Mouse (Mus musculus): Measurements from ENCODE around the gene Cpsf4. TPM values are rescaled to one million over a fixed set of nuclear protein-coding genes. Genes with fewer than 3 reads are reported as not detected.

The Cpsf4 gene
- polyA plus RNA-seq, 1 experiment = 46.9 TPM

GRCm38 (mm10) chr5:145152690-145153089, 14.3 kb upstream of the Cpsf4 start:
- WGBS = 77% methylated on average over 5 of the region's 5 CpGs
- no peak for TF ChIP-seq POLR2A (IDR thresholded peaks at IDR 0.05; ENCODE audit: borderline replicate concordance, control insufficient read depth, low read depth, low read length)
- no peak for TF ChIP-seq CTCF (IDR thresholded peaks at IDR 0.05; ENCODE audit: control insufficient read depth, insufficient read depth, low read length)
- Histone ChIP-seq H3K4me1 (ENCODE audit: control insufficient read depth, insufficient read depth, low read length) (no peaks in the 10 kb centered on the region), H3K27ac (ENCODE audit: control insufficient read depth, insufficient read depth, low read depth, low read length, poor library complexity) (no peak overlapping the region), H3K4me3 (replicated peaks; ENCODE audit: control insufficient read depth, low read depth, low read length) (no peak overlapping the region)

GRCm38 (mm10) chr5:145161361-145161760, 5.7 kb upstream of the Cpsf4 start:
- TF ChIP-seq CTCF (IDR thresholded peaks at IDR 0.05; ENCODE audit: control insufficient read depth, insufficient read depth, low read length) = no peak
- WGBS = 93% methylated on average over 14 of the region's 14 CpGs

GRCm38 (mm10) chr5:145164710-145165109, 2.3 kb upstream of the Cpsf4 start:
- Histone ChIP-seq H3K4me1 (ENCODE audit: control insufficient read depth, insufficient read depth, low read length) (peaks cover 2% of the 10 kb centered on the region; the same call in 1 of the 2 replicates), H3K4me3 (replicated peaks; ENCODE audit: control insufficient read depth, low read depth, low read length) (no peak overlapping the region), H3K27ac (ENCODE audit: control insufficient read depth, insufficient read depth, low read depth, low read length, poor library complexity) (no peak overlapping the region)
- TF ChIP-seq POLR2A (IDR thresholded peaks at IDR 0.05; ENCODE audit: borderline replicate concordance, control insufficient read depth, low read depth, low read length) = no peak
- no peak for TF ChIP-seq CTCF (IDR thresholded peaks at IDR 0.05; ENCODE audit: control insufficient read depth, insufficient read depth, low read length)
- WGBS = 82% methylated on average over 3 of the region's 3 CpGs

More at GRCm38 (mm10) chr5:145161361-145161760, 5.7 kb upstream of the Cpsf4 start:
- Histone ChIP-seq H3K27ac (ENCODE audit: control insufficient read depth, insufficient read depth, low read depth, low read length, poor library complexity) (no peak overlapping the region), H3K4me1 (ENCODE audit: control insufficient read depth, insufficient read depth, low read length) (no peaks in the 10 kb centered on the region), H3K4me3 (replicated peaks; ENCODE audit: control insufficient read depth, low read depth, low read length) (no peak overlapping the region)

DNA sequence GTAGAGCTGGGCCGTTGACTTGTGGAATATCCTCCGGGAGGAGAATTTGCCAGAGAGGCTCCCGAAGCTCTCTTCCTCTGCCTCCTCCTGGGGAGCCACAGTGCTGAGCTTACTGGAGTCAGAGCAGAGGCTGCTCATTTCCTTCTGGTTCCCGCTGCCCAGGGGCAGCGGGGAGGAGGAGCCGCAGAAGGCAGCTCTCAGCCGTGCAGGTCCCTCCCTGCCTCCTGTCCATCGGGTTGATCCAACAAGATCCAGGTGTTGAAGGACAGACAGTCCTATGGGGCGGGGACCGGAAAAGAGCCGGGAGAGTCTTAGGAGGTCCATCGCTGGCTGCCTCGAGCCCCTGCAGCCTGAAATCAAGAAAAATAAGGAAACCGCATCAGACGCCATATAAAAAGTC, 1.8 kb upstream of the Cpsf4 start:
- Histone ChIP-seq H3K4me3 (replicated peaks; ENCODE audit: control insufficient read depth, low read depth, low read length) (no peak overlapping the region), H3K27ac (ENCODE audit: control insufficient read depth, insufficient read depth, low read depth, low read length, poor library complexity) (no peak overlapping the region), H3K4me1 (ENCODE audit: control insufficient read depth, insufficient read depth, low read length) (peaks cover 2% of the 10 kb centered on the region; the same call in 1 of the 2 replicates)
- TF ChIP-seq CTCF (IDR thresholded peaks at IDR 0.05; ENCODE audit: control insufficient read depth, insufficient read depth, low read length) (no peak), POLR2A (IDR thresholded peaks at IDR 0.05; ENCODE audit: borderline replicate concordance, control insufficient read depth, low read depth, low read length) (no peak)
- WGBS = 93% methylated on average over 15 of the region's 15 CpGs

DNA sequence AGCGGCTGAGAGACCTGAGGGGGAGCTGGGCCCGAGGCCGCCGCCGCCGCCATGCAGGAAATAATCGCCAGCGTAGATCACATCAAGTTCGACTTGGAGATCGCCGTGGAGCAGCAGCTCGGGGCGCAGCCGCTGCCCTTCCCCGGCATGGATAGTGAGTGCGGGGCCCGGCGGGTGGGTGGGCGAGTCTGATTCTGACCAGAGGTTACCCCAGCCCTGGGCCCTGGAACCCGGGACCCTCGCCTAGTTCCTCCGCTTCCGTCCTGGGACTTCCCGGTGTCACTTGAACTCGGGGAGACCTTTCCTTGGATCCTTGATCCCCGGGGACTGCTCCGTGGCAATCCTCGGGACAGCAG, 271 bp downstream of the Cpsf4 start:
- under 1% methylated on average over 28 of the region's 28 CpGs for WGBS
- Histone ChIP-seq H3K4me3 (replicated peaks; ENCODE audit: control insufficient read depth, low read depth, low read length) (peak overlapping the region; percentile 92), H3K27ac (ENCODE audit: control insufficient read depth, insufficient read depth, low read depth, low read length, poor library complexity) (peak overlapping the region; percentile 64), H3K4me1 (ENCODE audit: control insufficient read depth, insufficient read depth, low read length) (peaks cover 2% of the 10 kb centered on the region; the same call in 1 of the 2 replicates)
- TF ChIP-seq POLR2A (IDR thresholded peaks at IDR 0.05; ENCODE audit: borderline replicate concordance, control insufficient read depth, low read depth, low read length) (no peak), CTCF (IDR thresholded peaks at IDR 0.05; ENCODE audit: control insufficient read depth, insufficient read depth, low read length) (no peak)

DNA sequence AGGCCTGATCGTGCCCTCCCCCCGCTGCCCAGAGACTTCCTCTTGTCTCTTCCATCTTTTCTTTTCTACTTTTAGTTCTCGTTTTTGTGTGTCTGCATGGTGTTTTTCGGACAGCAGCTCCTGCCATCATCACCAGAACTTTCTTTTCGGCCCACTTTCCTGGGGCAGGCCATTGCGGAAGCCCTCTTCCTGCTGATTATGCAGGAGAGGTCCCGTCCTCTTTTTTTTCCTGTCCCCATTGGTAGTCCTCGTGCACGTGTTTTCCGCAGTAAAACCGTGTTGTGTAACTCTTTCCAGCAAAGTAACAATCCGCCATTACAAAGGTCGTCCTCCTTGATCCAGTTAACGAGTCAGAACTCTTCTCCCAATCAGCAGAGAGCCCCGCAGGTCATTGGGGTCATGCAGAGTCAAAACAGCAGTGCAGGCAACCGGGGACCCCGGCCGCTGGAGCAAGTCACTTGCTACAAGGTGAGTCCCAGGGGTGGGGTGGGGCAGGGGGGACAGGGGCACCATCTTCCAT, 11.5 kb downstream of the Cpsf4 start:
- Histone ChIP-seq H3K27ac (ENCODE audit: control insufficient read depth, insufficient read depth, low read depth, low read length, poor library complexity) (peak overlapping the region; percentile 1; the same call in 1 of the 2 replicates), H3K4me3 (replicated peaks; ENCODE audit: control insufficient read depth, low read depth, low read length) (no peak overlapping the region), H3K4me1 (ENCODE audit: control insufficient read depth, insufficient read depth, low read length) (no peaks in the 10 kb centered on the region)
- WGBS = 76% methylated on average over 18 of the region's 18 CpGs
- TF ChIP-seq POLR2A (IDR thresholded peaks at IDR 0.05; ENCODE audit: borderline replicate concordance, control insufficient read depth, low read depth, low read length) (no peak), CTCF (IDR thresholded peaks at IDR 0.05; ENCODE audit: control insufficient read depth, insufficient read depth, low read length) (no peak)

DNA sequence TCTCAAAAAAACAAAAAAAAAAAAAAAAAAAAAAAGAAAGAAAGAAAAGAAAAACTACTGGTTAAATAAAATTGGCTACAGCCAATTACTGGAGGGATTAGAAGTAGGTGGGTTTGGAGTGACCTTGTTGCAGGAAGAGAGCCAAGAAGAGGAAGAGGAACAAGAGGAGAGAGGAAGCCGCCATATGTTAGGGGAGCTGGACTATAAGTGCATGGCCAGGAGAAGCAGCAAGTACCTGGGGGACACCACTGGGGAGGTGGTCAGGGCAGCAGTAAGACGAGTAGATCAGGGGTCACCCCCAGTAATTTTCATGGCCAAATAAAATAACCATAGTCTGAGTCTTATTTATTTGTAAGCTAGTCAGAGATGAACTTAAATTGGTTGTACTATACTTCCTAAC, 18.2 kb downstream of the Cpsf4 start:
- 60% methylated on average over 2 of the region's 2 CpGs for WGBS
- Histone ChIP-seq H3K27ac (ENCODE audit: control insufficient read depth, insufficient read depth, low read depth, low read length, poor library complexity) (no peak overlapping the region), H3K4me3 (replicated peaks; ENCODE audit: control insufficient read depth, low read depth, low read length) (no peak overlapping the region), H3K4me1 (ENCODE audit: control insufficient read depth, insufficient read depth, low read length) (no peaks in the 10 kb centered on the region)
- TF ChIP-seq CTCF (IDR thresholded peaks at IDR 0.05; ENCODE audit: control insufficient read depth, insufficient read depth, low read length) = no peak
- TF ChIP-seq POLR2A (IDR thresholded peaks at IDR 0.05; ENCODE audit: borderline replicate concordance, control insufficient read depth, low read depth, low read length) = no peak

- no peak overlapping the region for H3K4me3 ChIP-seq (replicated peaks; ENCODE audit: control insufficient read depth, low read depth, low read length)
- 74% methylated on average over 6 of the region's 6 CpGs for WGBS
- no peaks in the 10 kb centered on the region; the same call in 1 of the 2 replicates for H3K4me1 ChIP-seq (ENCODE audit: control insufficient read depth, insufficient read depth, low read length)
- H3K27ac ChIP-seq (ENCODE audit: control insufficient read depth, insufficient read depth, low read depth, low read length, poor library complexity) = no peak overlapping the region
- TF ChIP-seq CTCF (IDR thresholded peaks at IDR 0.05; ENCODE audit: control insufficient read depth, insufficient read depth, low read length) (no peak), POLR2A (IDR thresholded peaks at IDR 0.05; ENCODE audit: borderline replicate concordance, control insufficient read depth, low read depth, low read length) (no peak)
Measured at GRCm38 (mm10) chr5:145189416-145189815, 22.4 kb downstream of the Cpsf4 start.

- Histone ChIP-seq H3K4me3 (replicated peaks; ENCODE audit: control insufficient read depth, low read depth, low read length) (peak overlapping the region; percentile 87), H3K4me1 (ENCODE audit: control insufficient read depth, insufficient read depth, low read length) (no peaks in the 10 kb centered on the region; the same call in 1 of the 2 replicates), H3K27ac (ENCODE audit: control insufficient read depth, insufficient read depth, low read depth, low read length, poor library complexity) (no peak overlapping the region)
- TF ChIP-seq POLR2A (IDR thresholded peaks at IDR 0.05; ENCODE audit: borderline replicate concordance, control insufficient read depth, low read depth, low read length) (no peak), CTCF (IDR thresholded peaks at IDR 0.05; ENCODE audit: control insufficient read depth, insufficient read depth, low read length) (no peak)
- 24% methylated on average over 5 of the region's 5 CpGs for WGBS
Measured at GRCm38 (mm10) chr5:145190373-145190772, 23.4 kb downstream of the Cpsf4 start.
